Mouse (Mus musculus): Measurements from ENCODE around the gene Ip6k2.

DNA sequence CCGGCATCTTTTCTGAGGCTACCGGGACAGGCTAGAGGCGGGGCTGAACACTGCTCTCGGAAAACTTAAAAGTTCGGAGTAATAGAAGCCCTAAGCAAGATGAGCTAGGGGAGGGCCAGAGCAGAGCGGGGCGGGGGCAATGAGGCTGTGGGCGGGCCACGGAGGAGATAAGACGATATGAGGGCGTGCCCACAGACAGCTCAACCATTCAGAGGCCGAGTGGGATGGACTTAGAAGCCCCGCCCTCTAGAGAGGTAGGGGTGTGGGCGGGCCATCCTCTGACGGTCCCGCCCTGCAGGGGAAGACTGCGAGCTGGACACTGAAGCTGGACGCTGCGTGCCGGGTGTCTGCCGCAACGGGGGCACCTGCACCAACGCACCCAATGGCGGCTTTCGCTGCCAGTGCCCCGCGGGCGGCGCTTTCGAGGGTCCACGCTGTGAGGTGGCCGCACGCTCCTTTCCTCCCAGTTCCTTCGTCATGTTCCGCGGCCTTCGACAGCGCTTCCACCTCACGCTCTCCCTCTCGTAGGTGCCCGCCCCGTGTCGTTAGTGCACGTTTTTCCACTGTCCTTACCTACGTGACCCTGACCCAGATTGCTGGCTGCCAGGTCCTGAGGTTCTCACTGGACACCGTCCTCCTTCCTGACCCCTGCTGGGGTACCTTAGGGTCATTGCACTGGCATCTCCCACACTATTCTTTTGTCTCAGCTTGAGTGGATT lies 49.0 kb downstream of the Ip6k2 start:
- TF ChIP-seq TAL1 (conservative IDR thresholded peaks at IDR 0.05; ENCODE audit: low read depth, low read length) (no peak), CTCF (IDR thresholded peaks at IDR 0.05; ENCODE audit: low read depth, low read length) (no peak), POLR2AphosphoS5 (IDR thresholded peaks at IDR 0.05; ENCODE audit: insufficient replicate concordance, low read depth, low read length) (no peak)
